Mouse (Mus musculus) ES-E14 (cell line): Measurements from ENCODE around the gene Sh3glb2. TPM values are rescaled to one million over a fixed set of nuclear protein-coding genes. Genes with fewer than 3 reads are reported as not detected.

Source experiments
- DNase-seq: peaks from one replicate; pipeline ENCODE4 v3.0.0-alpha.2; 2013; ENCODE audit warnings: low read depth, low spot score
- H3K27ac ChIP-seq: 2 replicates; pipeline ENCODE4 v1.5.1; 2012; ENCODE audit warnings: low read depth, mild to moderate bottlenecking, low read length, moderate library complexity, mixed read lengths; ENCODE audit not compliant: poor library complexity, insufficient read depth, severe bottlenecking
- H3K36me3 ChIP-seq: 2 replicates; pipeline ENCODE4 v1.6.1; 2012; ENCODE audit warnings: mild to moderate bottlenecking, low read length, moderate library complexity, mixed read lengths; ENCODE audit not compliant: control insufficient read depth, poor library complexity, insufficient read depth, severe bottlenecking
- H3K4me1 ChIP-seq, 2 experiments: fragments of 150-350 bp in 1 of 2; sonication (generic) in 1 of 2; 2 replicates each; pipeline ENCODE4 v1.6.1; 2012; ENCODE audit warnings: low read length in 2 of 2, mild to moderate bottlenecking in 1 of 2, mixed read lengths in 1 of 2; ENCODE audit not compliant: control insufficient read depth in 2 of 2, insufficient read depth in 2 of 2, poor library complexity in 1 of 2
- H3K4me3 ChIP-seq, 2 experiments: fragments of 150-350 bp in 1 of 2; sonication (generic) in 1 of 2; 2 replicates each; pipeline ENCODE4 v1.5.1; 2012; ENCODE audit warnings: low read length in 2 of 2, low read depth in 1 of 2, mild to moderate bottlenecking in 1 of 2, mixed read lengths in 1 of 2; ENCODE audit not compliant: insufficient read depth in 1 of 2, poor library complexity in 1 of 2, severe bottlenecking in 1 of 2
- H3K9ac ChIP-seq: 2 replicates; pipeline ENCODE4 v1.6.1; 2012; ENCODE audit warnings: low read depth, mild to moderate bottlenecking, low read length, mixed read lengths; ENCODE audit not compliant: poor library complexity, insufficient read depth, severe bottlenecking
- H3K9me3 ChIP-seq: fragments of 150-350 bp; sonication (generic); 2 replicates; pipeline ENCODE4 v1.6.1; 2012; ENCODE audit warnings: low read depth, mild to moderate bottlenecking, low read length; ENCODE audit not compliant: control insufficient read depth, insufficient read depth
- CHD2 ChIP-seq: IDR thresholded peaks from 2 replicates; pipeline ENCODE4 v1.6.1; 2014; ENCODE audit warnings: mild to moderate bottlenecking, low read depth, low read length, inconsistent platforms
- HCFC1 ChIP-seq: IDR thresholded peaks from 2 replicates; pipeline ENCODE4 v1.6.1; 2012; ENCODE audit warnings: low read length, inconsistent platforms, borderline replicate concordance; ENCODE audit not compliant: insufficient read depth
- MAFK ChIP-seq: IDR thresholded peaks from 2 replicates; pipeline ENCODE4 v1.6.1; 2014; ENCODE audit warnings: mild to moderate bottlenecking, low read depth, low read length, inconsistent platforms; ENCODE audit not compliant: insufficient read depth
- ZC3H11A ChIP-seq: IDR thresholded peaks from 2 replicates; pipeline ENCODE4 v1.6.1; 2012; ENCODE audit warnings: low read depth, mild to moderate bottlenecking, inconsistent platforms, low read length, borderline replicate concordance
- ZNF384 ChIP-seq: IDR thresholded peaks from 2 replicates; pipeline ENCODE4 v1.6.1; 2012; ENCODE audit warnings: low read depth, low read length, inconsistent platforms
- in situ Hi-C, 2 experiments: fragments of 600-800 bp; cut with MboI; formaldehyde crosslinking; loops; one replicate each; pipeline ENCODE4 v1.15.1; 2025; ENCODE audit warnings: low sequenced_read_pairs in 2 of 2, inconsistent platforms in 1 of 2; ENCODE audit not compliant: unreplicated experiment in 2 of 2
- total RNA-seq: library from RNA; depleted of rRNA; stranded (reverse); fragments of 300-350 nt; gene quantifications from 2 replicates; pipeline ENCODE4 v1.2.3, GENCODE M21; 2012

Gene Sh3glb2
- total RNA-seq, 1 experiment: 64.8 TPM

DNA sequence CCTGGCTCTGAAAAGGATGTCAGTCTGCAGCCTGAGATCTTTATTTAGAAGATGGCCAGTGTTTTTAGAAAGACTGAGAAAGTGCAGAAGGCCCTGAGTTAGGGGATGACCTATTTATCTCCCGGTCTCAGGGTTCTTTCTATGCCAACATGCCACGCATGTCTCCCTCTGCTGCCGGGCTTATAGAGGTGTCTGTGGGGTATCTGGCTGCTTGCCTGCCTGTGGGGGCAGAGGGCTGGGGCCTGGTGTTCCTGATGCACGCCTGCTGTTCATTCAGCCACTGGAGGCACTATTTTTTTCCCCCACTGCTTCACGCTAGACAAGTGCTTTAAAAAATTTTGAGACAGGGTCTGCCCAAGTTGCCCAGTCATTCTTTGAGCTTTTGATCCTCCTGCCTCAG, 7.1 kb upstream of the Sh3glb2 start:
- Histone ChIP-seq H3K36me3 (peaks cover 22% of the 10 kb centered on the region), H3K4me3 (no peak overlapping the region)
- in situ Hi-C loops: no loop called here

DNA sequence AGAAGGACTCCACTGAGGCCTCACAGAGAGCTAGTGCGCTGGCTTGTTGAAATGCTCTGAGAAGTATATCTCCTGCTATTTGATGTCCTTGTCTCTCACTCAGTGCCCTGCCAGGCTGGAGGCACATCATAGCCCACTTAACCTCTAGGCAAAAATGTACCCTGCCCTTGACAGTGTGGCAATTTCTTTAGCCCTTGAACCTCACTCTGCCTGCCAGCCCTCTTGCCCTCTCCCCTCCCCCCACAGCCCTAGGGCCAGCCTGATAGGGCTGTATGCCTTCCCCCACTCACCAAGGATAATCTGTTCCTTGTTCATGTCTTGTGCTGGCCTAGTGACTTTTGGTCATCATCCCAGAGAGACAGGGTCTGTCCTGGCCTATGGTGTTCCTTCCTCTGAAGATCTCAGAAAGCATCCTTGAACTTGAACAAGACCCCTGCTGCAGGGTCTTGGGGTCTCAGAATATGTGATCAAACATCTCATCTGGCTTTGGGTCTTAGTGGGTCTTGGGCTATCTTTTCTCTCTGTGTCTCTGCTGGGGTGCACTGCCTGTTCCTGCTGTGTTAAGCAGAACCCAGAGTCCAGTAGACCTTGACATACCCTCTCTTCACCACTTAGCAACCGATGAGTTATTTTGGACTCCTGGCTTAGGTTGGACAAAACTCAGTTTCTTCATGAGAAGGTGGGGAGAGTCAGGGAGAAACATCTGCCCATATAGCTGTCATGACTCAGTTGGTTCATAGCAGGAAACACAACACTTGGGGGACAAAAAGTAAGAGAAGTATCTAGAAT, 6.3 kb upstream of the Sh3glb2 start:
- peak overlapping the region; percentile 82 for H3K9ac ChIP-seq
- no peak for TF ChIP-seq ZNF384
- TF ChIP-seq MAFK: no peak
- no peak for TF ChIP-seq HCFC1
- no peak for TF ChIP-seq CHD2
- no peak for TF ChIP-seq ZC3H11A

More for the DNA sequence above, 7.1 kb upstream of the Sh3glb2 start:
- no peak for DNase-seq
- Histone ChIP-seq H3K9ac (no peak overlapping the region), H3K27ac (no peak overlapping the region), H3K9me3 (no peaks in the 10 kb centered on the region), H3K4me1 (peaks cover 0 to 5% of the 10 kb centered on the region in 2 experiments; a peak in 1 of 4 replicates)
- TF ChIP-seq MAFK (no peak), ZC3H11A (no peak), CHD2 (no peak), HCFC1 (no peak), ZNF384 (no peak)

DNA sequence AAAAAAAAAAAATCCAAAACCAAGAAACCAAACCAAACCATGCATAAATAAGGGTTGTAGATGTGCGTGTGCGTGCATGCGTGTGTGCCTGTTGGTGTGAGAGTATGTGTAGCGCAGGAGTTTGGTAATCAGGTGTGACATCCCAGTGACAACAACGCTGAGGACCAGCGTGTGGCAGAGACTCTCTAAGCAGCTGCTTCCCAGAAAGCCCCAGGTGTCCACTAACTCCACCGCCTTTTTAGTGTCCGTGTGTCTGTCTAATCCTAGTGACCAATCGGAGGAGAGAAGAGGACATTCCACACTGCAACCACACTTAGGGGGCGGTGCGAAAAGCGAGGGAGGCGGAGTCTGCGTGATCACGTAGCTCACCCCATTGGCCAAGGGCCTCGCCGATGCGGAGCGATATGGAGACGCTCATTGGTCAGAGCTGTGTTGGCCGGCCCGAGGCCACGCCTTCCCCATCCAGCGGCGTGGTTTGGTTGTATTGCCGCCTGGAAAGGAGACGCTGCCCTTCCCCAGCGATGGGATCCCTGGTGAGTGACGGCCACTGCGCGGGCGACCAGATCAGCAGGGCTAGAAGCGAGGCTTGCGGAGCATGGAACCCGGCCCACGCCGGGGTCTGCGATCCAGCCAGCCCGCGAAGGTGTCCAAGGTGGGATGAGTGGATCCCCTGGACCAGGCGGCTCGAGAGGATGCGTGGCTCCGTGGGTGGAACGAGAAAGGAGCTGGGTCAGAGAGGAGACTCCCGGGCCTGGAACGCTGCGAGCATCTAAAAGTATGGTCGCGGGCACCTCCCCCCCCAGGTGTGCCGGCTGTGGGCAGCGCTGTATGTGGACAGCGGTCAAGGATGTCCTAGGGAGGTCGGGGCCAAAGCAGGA, 4.9 kb upstream of the Sh3glb2 start, which contains the start of gene Miga2:
Gene Miga2 (plus strand): TSS at position 461 of the 878 bp plus-strand sequence.
- Histone ChIP-seq H3K4me3 (peak within 1 kb of the TSS; percentile 84 to 97), H3K27ac (no peak within 1 kb of the TSS), H3K4me1 (peaks cover 0 to 7% of the 10 kb centered on the region in 2 experiments; a peak in 1 of 4 replicates), H3K36me3 (peaks cover 8% of the 10 kb centered on the region), H3K9me3 (no peaks in the 10 kb centered on the region), H3K9ac (peak within 1 kb of the TSS; percentile 82)
- no peak for TF ChIP-seq ZC3H11A
- TF ChIP-seq CHD2: peak; percentile 60; the same call in 1 of the 2 replicates
- peak; percentile 98 for TF ChIP-seq ZNF384
- TF ChIP-seq HCFC1: no peak
- no peak for TF ChIP-seq MAFK
- DNase-seq: peak; percentile 100
- in situ Hi-C loops: no loop called here

More for the DNA sequence above, 6.3 kb upstream of the Sh3glb2 start:
- Histone ChIP-seq H3K9me3 (no peaks in the 10 kb centered on the region), H3K4me3 (peak overlapping the region in 1 of 2 experiments; percentile 97; a peak in 2 of 4 replicates), H3K27ac (no peak overlapping the region), H3K4me1 (peaks cover 0 to 5% of the 10 kb centered on the region in 2 experiments; a peak in 1 of 4 replicates), H3K36me3 (peaks cover 17% of the 10 kb centered on the region)
- DNase-seq: no peak
- in situ Hi-C loops: no loop called here

DNA sequence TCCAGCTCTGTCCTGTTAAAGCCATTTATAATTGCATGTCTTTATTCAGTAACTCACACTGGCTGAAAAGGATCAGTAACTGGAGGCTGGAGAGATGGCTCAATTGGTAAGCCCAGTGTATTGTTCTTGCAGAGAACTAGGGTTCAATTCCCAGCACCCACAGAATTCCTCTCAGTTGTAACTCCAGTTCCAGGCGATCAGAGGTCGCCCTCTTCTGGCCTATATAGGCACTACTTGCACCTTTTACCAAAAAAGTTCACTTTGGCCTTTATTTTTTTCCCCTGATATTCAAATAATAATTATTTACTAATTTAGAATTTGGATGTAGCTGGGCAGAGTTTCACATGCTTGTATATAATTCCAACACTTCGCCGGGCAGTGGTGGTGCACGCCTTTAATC, 3.7 kb upstream of the Sh3glb2 start:
- DNase-seq: peak; percentile 25
- Histone ChIP-seq H3K9me3 (no peaks in the 10 kb centered on the region), H3K4me1 (peaks cover 0 to 12% of the 10 kb centered on the region in 2 experiments; a peak in 1 of 4 replicates), H3K9ac (no peak overlapping the region), H3K27ac (no peak overlapping the region), H3K4me3 (no peak overlapping the region), H3K36me3 (no peaks in the 10 kb centered on the region; the same call in 1 of the 2 replicates)
- TF ChIP-seq ZC3H11A (no peak), ZNF384 (peak; percentile 37; the same call in 1 of the 2 replicates)
- in situ Hi-C loops: no loop called here
